Mouse (Mus musculus) cerebellum, adult 18-20 months (tissue): ENCODE measurements at regions not wholly inside any gene's neighbourhood (a gene's known extent, or its start where the extent isn't known, plus 50 kb on each side); places are given as distances from the start of the nearest gene placed in this dataset.
A peak's percentile ranks its signal among the peaks of the same experiment; 100 is the strongest.

Source experiments
- DNase-seq, 2 experiments: peaks; one replicate each; pipeline ENCODE4 v3.0.0; 2021

DNA sequence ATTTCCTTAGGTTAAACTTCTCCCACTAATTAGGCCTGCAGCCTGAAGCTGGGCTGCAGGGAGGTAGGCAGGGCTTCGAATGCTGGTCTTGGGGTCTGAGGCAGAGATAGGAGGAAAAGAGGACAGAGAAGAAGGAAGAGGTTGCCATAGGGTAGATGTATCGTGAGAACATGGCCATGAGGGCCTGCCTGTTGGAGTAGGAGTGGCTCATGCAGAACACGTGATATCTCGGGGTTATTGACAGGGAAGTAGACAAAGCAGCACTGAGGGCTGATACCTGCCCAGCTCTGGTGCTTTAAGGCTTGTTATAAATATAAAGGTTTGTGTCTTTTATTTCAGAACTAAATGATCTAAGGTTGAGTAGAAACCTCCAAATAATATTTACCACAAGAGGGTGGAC lies 628.9 kb downstream of the Zfp706 start:
- no peak for DNase-seq

DNA sequence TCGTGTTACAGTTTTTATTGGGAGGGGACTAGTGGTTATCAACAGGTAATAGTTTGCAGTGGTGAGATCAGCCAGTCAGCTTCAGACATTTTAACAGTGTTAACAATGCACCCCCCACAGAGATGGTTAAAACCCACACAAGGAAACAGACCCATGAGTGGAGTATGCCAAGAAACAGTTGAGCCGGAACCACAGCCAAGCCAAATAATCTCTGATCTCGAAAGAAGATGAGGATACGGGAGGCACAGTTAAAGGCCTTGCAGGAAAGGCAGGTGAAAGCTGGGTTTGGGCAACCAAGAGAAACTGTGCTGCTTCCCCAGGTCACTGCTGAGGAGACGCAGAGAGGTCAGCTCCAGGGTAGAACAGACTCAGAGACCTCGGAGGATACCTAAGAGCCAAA lies 631.0 kb downstream of the Zfp706 start:
- no peak for DNase-seq

GRCm38 (mm10) chr15:36375549-36375885 lies 632.1 kb downstream of the Zfp706 start:
- DNase-seq = no peak

- peak; percentile 84 to 87 for DNase-seq
Observed at GRCm38 (mm10) chr15:36374732-36375548, 632.6 kb downstream of the Zfp706 start.

DNA sequence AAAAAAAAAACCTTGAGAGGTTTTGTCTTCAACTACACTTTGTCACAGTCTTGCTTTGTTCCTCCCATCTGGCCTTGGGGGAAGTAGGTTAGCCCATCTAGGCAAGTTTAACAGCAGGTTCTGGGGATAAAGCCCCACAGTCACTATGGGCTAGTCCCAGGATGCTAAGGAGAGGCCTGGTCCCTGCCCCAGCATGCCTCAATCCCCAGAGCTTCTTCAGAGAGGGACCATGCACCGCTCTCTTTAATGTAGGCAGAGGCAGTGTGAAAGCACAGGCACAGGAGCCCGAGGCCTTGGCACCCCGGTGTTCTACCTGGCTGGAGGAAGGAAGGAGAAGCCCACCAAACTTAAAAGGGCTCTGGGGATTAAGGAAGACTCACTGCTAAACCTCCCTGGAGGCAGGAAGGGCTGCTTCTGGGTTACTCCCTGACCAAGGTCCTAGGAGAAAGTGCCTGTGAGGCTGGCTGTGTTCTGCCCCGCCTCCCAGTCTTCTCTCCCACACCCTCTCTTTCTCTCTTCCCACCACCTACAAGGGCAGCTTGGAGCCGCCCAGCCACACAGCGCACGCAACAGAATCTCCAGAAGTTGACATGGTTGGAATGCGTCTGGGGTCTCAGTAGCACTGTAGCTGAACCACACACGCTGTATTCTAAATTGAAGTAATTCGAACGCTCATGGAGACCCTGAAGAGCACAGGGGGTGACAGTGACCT lies 633.5 kb downstream of the Zfp706 start:
- DNase-seq = peak; percentile 10 to 21

DNA sequence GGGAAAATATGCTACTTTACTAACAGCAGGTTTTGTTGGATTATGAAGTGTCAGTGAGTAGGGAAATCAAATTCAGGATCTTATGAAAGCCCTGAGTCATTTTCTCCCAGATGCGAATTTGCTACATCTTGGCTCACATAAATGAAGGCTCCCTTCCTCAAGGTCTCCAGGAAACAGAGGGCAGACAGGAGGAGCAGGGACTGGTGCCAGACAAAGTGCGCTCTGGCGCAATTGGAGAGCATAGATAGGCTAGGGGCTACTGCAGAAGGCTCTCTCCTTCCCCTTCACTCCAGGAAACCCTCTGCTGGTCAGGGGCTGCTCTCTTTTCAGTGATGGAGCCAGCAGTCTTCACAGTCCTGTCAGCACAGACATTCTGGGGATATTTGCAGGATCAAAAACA lies 634.1 kb downstream of the Zfp706 start:
- DNase-seq = peak in 1 of 2 experiments; percentile 11

GRCm38 (mm10) chr15:36371382-36371781 lies 636.2 kb downstream of the Zfp706 start:
- no peak for DNase-seq

DNA sequence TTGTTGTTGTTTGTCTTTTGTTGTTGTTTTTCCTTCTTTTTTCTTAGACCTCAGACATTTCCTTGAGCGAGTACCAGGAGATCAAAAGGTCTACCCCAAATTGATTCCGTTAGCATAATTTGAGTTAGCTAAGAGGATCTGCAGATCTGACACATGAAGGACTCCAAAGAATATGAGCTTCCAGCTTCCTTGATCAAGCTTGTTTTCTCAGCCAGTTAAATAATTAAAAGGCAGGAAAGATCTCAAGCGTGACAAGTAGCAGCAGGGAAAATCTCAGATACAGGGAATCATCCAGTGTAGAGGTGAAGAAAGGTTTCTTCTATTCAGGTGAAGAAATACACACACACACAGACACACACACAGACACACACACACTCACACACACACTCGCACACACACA lies 636.7 kb downstream of the Zfp706 start:
- DNase-seq = no peak

GRCm38 (mm10) chr15:36367296-36367695 lies 640.3 kb downstream of the Zfp706 start:
- DNase-seq = no peak

- DNase-seq = no peak
Observed at GRCm38 (mm10) chr15:36364757-36365156, 642.8 kb downstream of the Zfp706 start.

- no peak for DNase-seq
Observed at GRCm38 (mm10) chr15:36364062-36364461, 643.5 kb downstream of the Zfp706 start.

DNA sequence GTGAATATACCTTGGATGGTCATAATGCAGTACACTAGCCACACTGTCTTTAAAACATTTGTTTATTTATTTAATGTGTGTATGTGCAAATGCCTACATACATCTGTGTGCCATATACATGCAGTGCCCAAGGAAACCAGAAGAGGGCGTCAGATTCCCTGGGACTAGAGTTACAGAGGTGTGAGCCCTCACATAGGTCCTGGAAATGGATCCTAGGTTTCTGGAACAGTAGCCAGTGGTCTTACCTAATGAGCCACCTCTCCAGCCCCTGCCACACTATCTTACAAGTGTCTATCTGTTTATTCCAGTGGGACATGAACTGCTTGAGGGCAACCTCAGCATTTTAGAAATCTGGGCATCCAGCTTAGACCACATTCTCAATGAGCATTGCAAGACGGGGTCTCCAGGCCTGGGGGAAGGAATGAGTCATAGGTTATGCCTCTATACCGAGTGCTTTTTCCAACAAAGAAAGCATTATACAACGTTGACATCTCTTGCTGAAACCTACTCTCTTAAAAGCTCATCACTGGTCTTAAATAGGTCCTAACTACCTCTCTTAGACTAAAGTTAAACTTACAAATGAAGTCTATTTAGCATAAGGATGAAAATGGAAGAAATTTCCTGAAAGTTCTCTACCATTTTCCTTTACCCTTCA lies 644.5 kb downstream of the Zfp706 start:
- no peak for DNase-seq

- DNase-seq = no peak
Observed at GRCm38 (mm10) chr15:36361522-36362148, 645.9 kb downstream of the Zfp706 start.

DNA sequence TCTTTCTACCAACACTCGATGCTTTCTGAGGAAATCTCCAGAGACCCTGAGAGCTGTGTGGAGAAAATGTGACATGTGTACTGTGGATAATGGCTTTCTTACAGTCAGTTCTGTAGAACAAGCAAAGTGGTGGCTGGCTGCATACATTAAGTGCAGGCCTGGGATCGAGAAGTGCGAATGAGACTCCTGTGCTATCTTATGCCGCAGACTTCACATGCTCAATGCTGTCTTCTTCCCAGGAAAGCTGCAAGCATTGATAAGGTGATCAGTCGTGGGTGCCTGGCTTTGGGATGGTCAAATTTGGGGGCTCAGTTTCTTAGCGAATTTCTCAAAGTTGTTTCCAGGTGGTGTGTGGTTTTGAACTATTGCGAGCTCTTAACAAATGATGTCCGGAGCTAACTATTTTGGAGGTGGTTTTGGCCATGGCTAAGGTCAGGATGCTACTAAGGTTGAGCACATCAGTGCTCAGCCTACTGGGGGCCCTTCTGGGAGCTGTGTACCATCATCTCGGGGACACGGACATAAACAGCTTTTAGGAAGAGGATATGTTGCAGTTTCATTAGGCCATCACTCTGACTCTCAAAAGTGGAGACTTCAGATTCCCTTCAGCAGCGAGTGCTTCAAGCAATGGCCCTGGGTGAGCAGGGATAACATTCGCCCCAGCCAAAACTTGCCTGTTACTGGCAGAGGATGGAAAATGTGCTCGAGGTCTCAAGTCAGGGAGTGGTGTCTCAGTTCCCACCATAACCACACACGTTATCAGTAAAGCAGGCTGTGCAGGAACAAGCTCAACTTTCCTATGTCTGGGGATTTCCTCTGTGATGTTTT lies 646.7 kb downstream of the Zfp706 start:
- no peak for DNase-seq

DNA sequence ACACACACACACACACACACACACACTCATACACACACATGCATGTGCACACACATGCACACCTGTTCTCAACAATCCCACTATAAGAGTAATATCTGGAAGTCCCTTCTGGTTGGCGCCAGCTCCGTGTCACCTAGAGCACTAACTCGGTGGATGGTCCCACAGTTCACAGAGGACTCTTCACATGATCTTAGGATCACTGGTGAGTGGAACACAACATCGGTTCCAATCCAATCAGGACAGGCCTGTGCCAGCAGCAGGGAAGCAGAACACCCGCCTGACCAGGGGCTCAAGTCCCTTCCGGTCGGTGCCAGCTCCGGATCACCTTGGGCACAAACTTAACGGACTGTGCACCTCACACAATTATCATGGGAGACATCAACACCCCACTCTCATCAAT lies 651.7 kb downstream of the Zfp706 start:
- DNase-seq = no peak

- no peak for DNase-seq
Observed at GRCm38 (mm10) chr15:36354545-36354944, 653.0 kb downstream of the Zfp706 start.

DNA sequence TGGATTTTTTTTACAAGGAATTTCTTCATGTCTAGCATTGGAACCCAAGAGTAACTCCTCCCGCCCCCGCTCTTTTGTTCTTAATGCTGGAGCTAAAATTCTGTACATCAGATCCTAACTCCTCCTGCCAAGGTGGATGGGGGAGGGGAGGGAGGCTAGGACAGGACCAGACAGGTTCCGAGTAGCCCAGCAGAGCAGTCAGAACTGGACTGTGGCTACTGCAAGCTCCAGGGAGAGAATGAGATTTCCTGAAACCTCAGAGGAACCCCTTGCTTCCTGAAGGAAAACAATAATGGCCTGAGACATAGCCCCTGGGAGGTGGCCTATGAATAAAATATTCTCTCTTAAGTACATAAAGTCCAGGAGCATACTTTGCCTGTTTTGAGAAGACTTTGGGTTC lies 653.8 kb downstream of the Zfp706 start:
- DNase-seq = no peak

DNA sequence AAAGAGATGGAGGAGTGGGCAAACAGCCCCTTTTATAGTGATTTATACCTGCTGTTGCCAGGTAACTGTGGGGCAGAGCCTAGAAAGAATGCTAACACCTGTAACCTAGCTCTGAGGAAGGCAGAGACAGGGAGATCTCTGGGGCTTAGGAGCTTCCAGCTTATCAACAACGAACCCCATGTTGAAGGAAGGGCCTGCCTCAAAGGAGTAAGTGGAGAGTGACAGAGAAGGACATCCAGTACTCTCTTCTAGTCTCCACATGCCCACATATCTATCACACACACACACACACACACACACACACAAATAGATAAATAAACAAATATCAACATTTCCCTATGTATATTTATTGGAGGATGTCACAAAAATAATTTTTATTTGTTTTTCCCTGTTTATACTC lies 654.6 kb downstream of the Zfp706 start:
- DNase-seq = no peak

DNA sequence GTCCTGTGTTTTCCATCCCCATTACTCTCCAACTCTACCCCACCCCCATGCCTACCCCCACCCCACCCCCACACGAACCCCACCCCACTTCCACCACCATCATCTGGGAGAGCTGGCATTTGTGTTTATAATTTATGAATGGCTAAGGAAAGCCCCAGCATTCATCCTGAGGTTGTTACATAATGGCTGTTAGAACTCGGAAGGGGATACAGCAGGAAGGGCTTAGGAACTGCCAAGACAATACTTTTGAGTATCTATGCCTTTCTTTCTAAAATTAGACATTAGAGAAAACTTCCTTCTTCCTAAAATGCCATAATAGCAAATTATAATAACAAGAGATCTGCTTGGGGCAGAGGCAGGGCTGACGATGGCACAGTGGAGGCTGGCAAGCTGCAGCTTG lies 655.9 kb downstream of the Zfp706 start:
- no peak for DNase-seq

GRCm38 (mm10) chr15:36348348-36348747 lies 659.2 kb downstream of the Zfp706 start:
- DNase-seq = no peak

GRCm38 (mm10) chr15:36347333-36347845 lies 660.2 kb downstream of the Zfp706 start:
- DNase-seq = no peak

GRCm38 (mm10) chr15:36346126-36346525 lies 661.4 kb downstream of the Zfp706 start:
- DNase-seq = no peak
